Mouse (Mus musculus) forebrain, embryonic 15.5 days (tissue): ENCODE measurements around the gene Piwil4. TPM values are rescaled to one million over a fixed set of nuclear protein-coding genes. Genes with fewer than 3 reads are reported as not detected.

Source experiments
- ATAC-seq: fragments of 200-750 bp; cut with Nextera tagmentation; replicated peaks from 2 replicates; pipeline ENCODE4 v1.8.0; 2017; ENCODE audit warnings: mild to moderate bottlenecking, moderate TSS enrichment, moderate library complexity
- H3K27ac ChIP-seq: fragments of 300-500 bp; sonication (generic); replicated peaks from 2 replicates; pipeline ENCODE4 v1.5.1; 2015; ENCODE audit warnings: mild to moderate bottlenecking, inconsistent platforms
- H3K27me3 ChIP-seq: fragments of 300-500 bp; sonication (generic); 2 replicates; pipeline ENCODE4 v1.6.1; 2015; ENCODE audit warnings: inconsistent platforms
- H3K36me3 ChIP-seq: fragments of 300-500 bp; sonication (generic); 2 replicates; pipeline ENCODE4 v1.6.1; 2015; ENCODE audit warnings: mild to moderate bottlenecking, inconsistent platforms
- H3K4me1 ChIP-seq: fragments of 300-500 bp; sonication (generic); 2 replicates; pipeline ENCODE4 v1.6.1; 2015; ENCODE audit warnings: inconsistent platforms
- H3K4me2 ChIP-seq: fragments of 300-500 bp; sonication (generic); replicated peaks from 2 replicates; pipeline ENCODE4 v1.6.1; 2015; ENCODE audit warnings: mild to moderate bottlenecking, inconsistent platforms
- H3K4me3 ChIP-seq: fragments of 300-500 bp; sonication (generic); 2 replicates; pipeline ENCODE4 v1.5.1; 2015; ENCODE audit warnings: mild to moderate bottlenecking, inconsistent platforms
- H3K9ac ChIP-seq: fragments of 300-500 bp; sonication (generic); replicated peaks from 2 replicates; pipeline ENCODE4 v1.6.1; 2015; ENCODE audit warnings: mild to moderate bottlenecking, inconsistent platforms
- H3K9me3 ChIP-seq: fragments of 300-500 bp; sonication (generic); 2 replicates; pipeline ENCODE4 v1.6.1; 2016; ENCODE audit warnings: inconsistent platforms
- WGBS: fragments of 180-500 bp; shearing (Covaris S2); methylation state at CpG from one replicate; pipeline ENCODE4 v1.1.7; 2015; ENCODE audit warnings: mixed read lengths; 5-methylcytosine and 5-hydroxymethylcytosine counted together
- polyA plus RNA-seq: library from polyadenylated mRNA; unstranded; fragments of >200 nt; fragmentation: Nextera tagmentation; extraction: Ambion mirVana; gene quantifications from 2 replicates; pipeline ENCODE4 v1.2.1, GENCODE M21; 2015

The Piwil4 gene
- polyA plus RNA-seq = 0.17 and 0.18 TPM in 2 replicates

DNA sequence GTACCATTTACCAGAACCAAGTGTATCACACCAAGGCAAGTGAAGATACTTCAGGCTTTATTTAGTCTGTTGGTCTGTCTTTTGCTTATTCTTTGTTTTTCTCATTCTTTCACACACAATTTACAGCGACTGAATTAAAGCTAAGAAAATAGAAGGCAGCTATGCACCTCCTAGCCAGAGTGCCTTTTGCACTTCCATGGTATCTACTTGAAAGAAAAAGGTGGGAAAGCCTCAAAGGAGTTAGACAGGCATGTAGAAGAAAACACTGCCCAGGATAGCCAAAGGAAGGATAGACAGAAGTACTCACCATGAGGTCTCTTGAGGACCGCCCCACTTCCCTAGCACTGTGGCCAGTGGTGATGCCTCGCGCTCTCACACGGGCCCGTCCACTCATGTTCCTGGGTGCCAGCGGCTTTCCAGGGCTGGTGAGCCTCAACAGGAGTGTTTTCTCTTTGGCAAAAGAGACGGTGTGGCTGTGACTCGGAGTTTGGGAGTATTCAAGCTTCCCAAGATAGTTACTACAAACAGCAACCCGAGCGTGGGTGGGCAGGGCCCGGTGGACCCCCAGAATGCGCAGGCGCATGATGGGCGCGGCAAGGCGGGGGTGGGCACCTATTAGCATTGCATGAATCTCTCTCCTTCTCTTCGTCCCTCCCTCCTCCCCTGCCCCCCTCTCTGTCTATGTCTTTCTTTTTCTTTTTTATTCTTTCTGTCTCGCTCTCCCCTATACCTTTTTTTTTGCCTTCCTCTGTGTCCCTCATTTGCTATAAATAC, at the start of gene Piwil4:
Piwil4 (minus strand) TSS at position 583 of the 774 bp plus-strand sequence.
- H3K27me3 ChIP-seq = no peaks in the 10 kb centered on the region
- H3K9ac ChIP-seq = no peak within 1 kb of the TSS
- no peaks in the 10 kb centered on the region for H3K9me3 ChIP-seq
- H3K4me3 ChIP-seq = no peak within 1 kb of the TSS
- no peaks in the 10 kb centered on the region for H3K36me3 ChIP-seq
- H3K4me2 ChIP-seq = no peak within 1 kb of the TSS
- WGBS = 88% methylated on average over 19 of the region's 19 CpGs
- H3K4me1 ChIP-seq = no peaks in the 10 kb centered on the region
- no peak for ATAC-seq
- no peak within 1 kb of the TSS for H3K27ac ChIP-seq

DNA sequence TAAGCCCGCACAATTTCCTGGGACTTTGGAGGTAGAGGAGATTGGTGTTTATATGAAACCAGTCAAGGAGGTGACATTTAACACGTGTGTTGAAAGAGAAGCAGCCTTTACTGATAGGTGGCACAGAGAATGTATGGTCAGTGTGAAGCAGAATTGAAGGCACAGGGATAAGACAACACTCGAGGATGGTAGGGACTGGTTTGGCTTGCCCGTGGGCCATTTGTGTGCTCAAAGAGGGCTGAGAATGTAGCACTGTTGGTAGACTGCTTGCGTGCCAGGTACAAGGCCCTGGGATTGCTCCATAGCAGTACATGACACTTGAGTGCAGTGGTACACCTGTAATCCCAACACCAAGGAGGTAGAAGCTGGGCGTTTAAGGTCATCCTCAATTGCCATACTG, 46.8 kb upstream of the Piwil4 start:
- Histone ChIP-seq H3K4me2 (no peak overlapping the region), H3K27ac (no peak overlapping the region), H3K27me3 (no peaks in the 10 kb centered on the region), H3K4me1 (peaks cover 11% of the 10 kb centered on the region), H3K4me3 (no peak overlapping the region), H3K9ac (no peak overlapping the region), H3K36me3 (peaks cover 26% of the 10 kb centered on the region), H3K9me3 (no peaks in the 10 kb centered on the region)
- WGBS = 94% methylated on average over 6 of the region's 6 CpGs
- ATAC-seq = no peak

- Histone ChIP-seq H3K27ac (peak within 1 kb of the TSS; percentile 94), H3K4me3 (peak within 1 kb of the TSS; percentile 62), H3K36me3 (peaks cover 36% of the 10 kb centered on the region), H3K4me1 (peaks cover 11% of the 10 kb centered on the region), H3K9ac (peak within 1 kb of the TSS; percentile 64), H3K9me3 (no peaks in the 10 kb centered on the region), H3K27me3 (no peaks in the 10 kb centered on the region), H3K4me2 (peak within 1 kb of the TSS; percentile 62)
- WGBS = under 1% methylated on average over 62 of the region's 62 CpGs
- peak; percentile 100 for ATAC-seq
Measured at GRCm38 (mm10) chr9:14784039-14785002, 43.8 kb upstream of the Piwil4 start, which contains the start of the genes Mre11a and Ankrd49. Mre11a (plus strand) TSS chr9:14784654. Ankrd49 (minus strand) TSS chr9:14784856.

- H3K9ac ChIP-seq = no peak overlapping the region
- H3K4me3 ChIP-seq = no peak overlapping the region
- no peak for ATAC-seq
- H3K4me2 ChIP-seq = no peak overlapping the region
- peaks cover 30% of the 10 kb centered on the region for H3K36me3 ChIP-seq
- H3K4me1 ChIP-seq = no peaks in the 10 kb centered on the region
- no peak overlapping the region for H3K27ac ChIP-seq
- no peaks in the 10 kb centered on the region for H3K27me3 ChIP-seq
- 40% methylated on average over 13 of the region's 13 CpGs for WGBS
- no peaks in the 10 kb centered on the region for H3K9me3 ChIP-seq
Measured at GRCm38 (mm10) chr9:14778341-14778740, 37.8 kb upstream of the Piwil4 start.

GRCm38 (mm10) chr9:14773813-14774212, 33.3 kb upstream of the Piwil4 start:
- H3K4me2 ChIP-seq = no peak overlapping the region
- WGBS = 52% methylated on average over 2 of the region's 2 CpGs

GRCm38 (mm10) chr9:14772074-14772473, 31.5 kb upstream of the Piwil4 start:
- Histone ChIP-seq H3K4me2 (no peak overlapping the region), H3K9me3 (no peaks in the 10 kb centered on the region), H3K36me3 (no peaks in the 10 kb centered on the region), H3K27ac (no peak overlapping the region), H3K27me3 (no peaks in the 10 kb centered on the region), H3K4me3 (no peak overlapping the region), H3K9ac (no peak overlapping the region), H3K4me1 (peaks cover 3% of the 10 kb centered on the region; the same call in 1 of the 2 replicates)
- no peak for ATAC-seq
- WGBS = 88% methylated on average over 2 of the region's 2 CpGs

More at GRCm38 (mm10) chr9:14773813-14774212, 33.3 kb upstream of the Piwil4 start:
- H3K4me1 ChIP-seq = peaks cover 3% of the 10 kb centered on the region; the same call in 1 of the 2 replicates
- H3K9me3 ChIP-seq = no peaks in the 10 kb centered on the region
- no peaks in the 10 kb centered on the region for H3K36me3 ChIP-seq
- no peaks in the 10 kb centered on the region for H3K27me3 ChIP-seq
- H3K9ac ChIP-seq = no peak overlapping the region
- no peak for ATAC-seq
- no peak overlapping the region for H3K4me3 ChIP-seq
- H3K27ac ChIP-seq = no peak overlapping the region

GRCm38 (mm10) chr9:14770803-14771471, 30.4 kb upstream of the Piwil4 start, which contains the start of gene 1700012B09Rik:
1700012B09Rik (minus strand) TSS chr9:14771030.
- no peak within 1 kb of the TSS for H3K4me3 ChIP-seq
- no peaks in the 10 kb centered on the region for H3K36me3 ChIP-seq
- 15% methylated on average over 23 of the region's 23 CpGs for WGBS
- H3K9me3 ChIP-seq = no peaks in the 10 kb centered on the region
- H3K27ac ChIP-seq = no peak within 1 kb of the TSS
- ATAC-seq = peak; percentile 61
- H3K4me1 ChIP-seq = peaks cover 3% of the 10 kb centered on the region; the same call in 1 of the 2 replicates
- no peak within 1 kb of the TSS for H3K9ac ChIP-seq
- H3K4me2 ChIP-seq = peak within 1 kb of the TSS; percentile 24
- no peaks in the 10 kb centered on the region for H3K27me3 ChIP-seq

DNA sequence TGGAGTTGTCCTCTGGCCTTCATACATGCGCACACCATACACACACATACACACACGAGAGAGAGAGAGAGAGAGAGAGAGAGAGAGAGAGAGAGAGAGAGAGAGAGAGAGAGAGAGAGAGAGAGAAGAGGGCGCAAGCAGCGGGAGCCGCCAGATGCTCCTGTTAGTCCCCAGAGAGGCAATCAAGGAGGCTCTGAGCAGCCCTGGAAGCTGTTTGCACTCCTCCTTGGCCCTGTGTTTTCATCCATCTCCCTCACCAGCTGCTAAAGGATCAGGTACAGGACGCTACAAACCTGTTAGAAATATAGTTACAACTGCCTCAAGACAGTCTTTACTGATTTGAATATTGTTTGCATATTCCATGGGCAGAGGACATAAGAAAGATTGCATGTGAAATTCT, 29.3 kb upstream of the Piwil4 start:
- Histone ChIP-seq H3K27me3 (no peaks in the 10 kb centered on the region), H3K9ac (no peak overlapping the region)
- 44% methylated on average over 6 of the region's 6 CpGs for WGBS

GRCm38 (mm10) chr9:14764765-14765164, 24.2 kb upstream of the Piwil4 start:
- H3K36me3 ChIP-seq = no peaks in the 10 kb centered on the region
- H3K27me3 ChIP-seq = no peaks in the 10 kb centered on the region
- ATAC-seq = peak; percentile 61
- H3K4me2 ChIP-seq = no peak overlapping the region
- no peaks in the 10 kb centered on the region for H3K4me1 ChIP-seq
- H3K9me3 ChIP-seq = no peaks in the 10 kb centered on the region
- WGBS = 27% methylated on average over 7 of the region's 7 CpGs
- H3K27ac ChIP-seq = no peak overlapping the region
- no peak overlapping the region for H3K9ac ChIP-seq
- no peak overlapping the region for H3K4me3 ChIP-seq

More for the DNA sequence above, 29.3 kb upstream of the Piwil4 start:
- H3K27ac ChIP-seq = no peak overlapping the region
- no peaks in the 10 kb centered on the region for H3K36me3 ChIP-seq
- ATAC-seq = no peak
- H3K9me3 ChIP-seq = no peaks in the 10 kb centered on the region
- no peak overlapping the region for H3K4me3 ChIP-seq
- peaks cover 3% of the 10 kb centered on the region; the same call in 1 of the 2 replicates for H3K4me1 ChIP-seq
- H3K4me2 ChIP-seq = no peak overlapping the region

DNA sequence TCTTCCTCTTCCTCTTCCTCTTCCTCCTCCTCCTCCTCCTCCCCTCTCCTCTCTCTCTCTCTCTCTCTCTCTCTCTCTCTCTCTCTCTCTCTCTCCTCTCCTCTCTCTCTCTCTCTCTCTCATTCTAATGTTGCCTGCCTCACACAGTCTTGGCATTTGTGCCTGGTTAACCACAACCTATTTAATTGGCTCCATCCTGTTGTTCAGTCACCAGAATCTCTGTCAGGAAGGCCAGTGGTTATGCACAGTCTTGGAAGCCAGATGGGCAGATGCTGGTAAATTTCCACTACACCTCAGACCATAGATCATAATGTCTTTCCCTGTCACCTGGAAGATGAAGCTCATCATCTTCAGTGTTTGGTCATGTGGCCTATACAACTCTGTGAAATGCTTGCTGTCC, 18.7 kb upstream of the Piwil4 start:
- H3K27me3 ChIP-seq = no peaks in the 10 kb centered on the region
- ATAC-seq = no peak
- no peaks in the 10 kb centered on the region for H3K4me1 ChIP-seq
- H3K9me3 ChIP-seq = no peaks in the 10 kb centered on the region
- H3K36me3 ChIP-seq = no peaks in the 10 kb centered on the region
- no peak overlapping the region for H3K4me2 ChIP-seq
- H3K9ac ChIP-seq = no peak overlapping the region
- no peak overlapping the region for H3K4me3 ChIP-seq
- no peak overlapping the region for H3K27ac ChIP-seq

GRCm38 (mm10) chr9:14758590-14758989, 18.1 kb upstream of the Piwil4 start:
- H3K4me1 ChIP-seq = no peaks in the 10 kb centered on the region
- H3K36me3 ChIP-seq = no peaks in the 10 kb centered on the region
- no peak overlapping the region for H3K4me3 ChIP-seq
- no peaks in the 10 kb centered on the region for H3K9me3 ChIP-seq
- no peak for ATAC-seq
- no peaks in the 10 kb centered on the region for H3K27me3 ChIP-seq
- WGBS = 73% methylated on average over 7 of the region's 7 CpGs
- H3K9ac ChIP-seq = no peak overlapping the region
- H3K27ac ChIP-seq = no peak overlapping the region
- no peak overlapping the region for H3K4me2 ChIP-seq
